Comparison of ENCODE assay signal across 8 mouse cellular contexts in genomic region chr6:53574097-53574496, GRCm38 (mm10).
A peak's percentile ranks its signal among the peaks of the same experiment; 100 is the strongest.
DNase-seq lines count a peak whose midpoint lies in the region; ATAC-seq and TF ChIP-seq lines count a peak whose summit lies in the region.
"Had no signal": no experiment of that assay in that cellular context is flagged by ENCODE, and none has a peak within 500 bp of the region (broad histone marks: within the 10 kb centered on the region; RNA-seq: fewer than 3 reads in every experiment).

No protein-coding gene starts in this region.

- no peak for TF ChIP-seq CTCF in left cerebral cortex, adult 2 months (IDR thresholded peaks at IDR 0.05)

- H3K4me3 ChIP-seq in left cerebral cortex, adult 2 months: peak overlapping the region; percentile 43
- peak overlapping the region; percentile 45 for H3K4me3 ChIP-seq in embryonic facial prominence, embryonic 15.5 days (replicated peaks)
- peak overlapping the region; percentile 40 for H3K4me3 ChIP-seq in hindbrain, embryonic 16.5 days (ENCODE audit: low read length)
- H3K4me3 ChIP-seq in neural tube, embryonic 14.5 days (ENCODE audit: low read depth, low read length): peak overlapping the region; percentile 24

- no peaks in the 10 kb centered on the region for H3K27me3 ChIP-seq in embryonic facial prominence, embryonic 15.5 days
- no peaks in the 10 kb centered on the region for H3K27me3 ChIP-seq in hindbrain, embryonic 16.5 days (replicated peaks; ENCODE audit: control insufficient read depth, insufficient read depth, low read length)
- H3K27me3 ChIP-seq in neural tube, embryonic 14.5 days (ENCODE audit: control insufficient read depth, insufficient read depth, low read length): no peaks in the 10 kb centered on the region
- H3K27me3 ChIP-seq: liver, embryonic 13.5 days had no signal

- ATAC-seq in embryonic facial prominence, embryonic 15.5 days (ENCODE audit: insufficient number of reproducible peaks, low FRiP score, low TSS enrichment, low read depth): no peak
- ATAC-seq in hindbrain, embryonic 16.5 days: no peak
- ATAC-seq in neural tube, embryonic 14.5 days (ENCODE audit: low read depth): no peak

- H3K4me2 ChIP-seq in embryonic facial prominence, embryonic 15.5 days (replicated peaks): peak overlapping the region; percentile 59
- H3K4me2 ChIP-seq in hindbrain, embryonic 16.5 days (ENCODE audit: low read length): peak overlapping the region; percentile 64
- H3K4me2 ChIP-seq in neural tube, embryonic 14.5 days (ENCODE audit: low read depth, low read length): peak overlapping the region; percentile 37; the same call in 1 of the 2 replicates

- 20% methylated on average over 12 of the region's 12 CpGs for WGBS in embryonic facial prominence, embryonic 15.5 days
- 24% methylated on average over 12 of the region's 12 CpGs for WGBS in hindbrain, embryonic 16.5 days
- 37% methylated on average over 12 of the region's 12 CpGs for WGBS in neural tube, embryonic 14.5 days

- intact Hi-C loops in left cerebral cortex, adult 2 months (cut with DNase I): loop anchor here (5.0 kb wide), 2 partner anchors 78 to 282 kb away; no protein-coding TSS in a partner anchor

- H3K36me3 ChIP-seq in embryonic facial prominence, embryonic 15.5 days: no peaks in the 10 kb centered on the region
- H3K36me3 ChIP-seq in hindbrain, embryonic 16.5 days (ENCODE audit: control insufficient read depth, insufficient read depth, low read length): no peaks in the 10 kb centered on the region
- no peaks in the 10 kb centered on the region for H3K36me3 ChIP-seq in neural tube, embryonic 14.5 days (ENCODE audit: control insufficient read depth, insufficient read depth, low read length)
- H3K36me3 ChIP-seq: liver, embryonic 13.5 days had no signal

- no peak for DNase-seq in left cerebral cortex, adult 2 months (ENCODE audit: extremely low spot score in 1 of 2, low spot score in 2 of 2)
- no peak for DNase-seq in left cerebral cortex, adult 18-20 months (ENCODE audit: low spot score in 2 of 2)
- no peak for DNase-seq in right cerebral cortex, postnatal 10 days (ENCODE audit: low spot score in 2 of 2)
- no peak for DNase-seq in B cell, adult 2 months
- DNase-seq: liver, embryonic 13.5 days had no signal

- no peaks in the 10 kb centered on the region for H3K9me3 ChIP-seq in embryonic facial prominence, embryonic 15.5 days (replicated peaks)
- no peaks in the 10 kb centered on the region for H3K9me3 ChIP-seq in hindbrain, embryonic 16.5 days (ENCODE audit: control insufficient read depth, low read length)
- H3K9me3 ChIP-seq in neural tube, embryonic 14.5 days (ENCODE audit: control insufficient read depth, low read length): no peaks in the 10 kb centered on the region
- H3K9me3 ChIP-seq: liver, embryonic 13.5 days had no signal

- H3K27ac ChIP-seq in left cerebral cortex, adult 2 months: peak overlapping the region; percentile 33; the same call in 1 of the 2 replicates
- H3K27ac ChIP-seq in embryonic facial prominence, embryonic 15.5 days (replicated peaks): peak overlapping the region; percentile 89
- no peak overlapping the region for H3K27ac ChIP-seq in hindbrain, embryonic 16.5 days (ENCODE audit: low read depth, low read length)
- H3K27ac ChIP-seq in neural tube, embryonic 14.5 days (ENCODE audit: low read depth, low read length): no peak overlapping the region
- H3K27ac ChIP-seq: liver, embryonic 13.5 days had no signal

- no peak overlapping the region for H3K9ac ChIP-seq in embryonic facial prominence, embryonic 15.5 days
- peak overlapping the region; percentile 55 for H3K9ac ChIP-seq in hindbrain, embryonic 16.5 days (ENCODE audit: low read depth, low read length)
- no peak overlapping the region; the same call in 1 of the 2 replicates for H3K9ac ChIP-seq in neural tube, embryonic 14.5 days (replicated peaks; ENCODE audit: low read depth, low read length)
- H3K9ac ChIP-seq: liver, embryonic 13.5 days had no signal

- peaks cover 43% of the 10 kb centered on the region for H3K4me1 ChIP-seq in embryonic facial prominence, embryonic 15.5 days
- H3K4me1 ChIP-seq in hindbrain, embryonic 16.5 days (ENCODE audit: control insufficient read depth, insufficient read depth, low read depth, low read length): peaks cover 5% of the 10 kb centered on the region; the same call in 1 of the 2 replicates
- peaks cover 6% of the 10 kb centered on the region for H3K4me1 ChIP-seq in neural tube, embryonic 14.5 days (ENCODE audit: control insufficient read depth, insufficient read depth, low read length)
- H3K4me1 ChIP-seq: liver, embryonic 13.5 days had no signal

Comparison
In these comparisons a context has a peak if more than half of its experiments do, and no peak if none do; other contexts are left out.
1. H3K27ac ChIP-seq: peak in left cerebral cortex, adult 2 months (single experiment) and embryonic facial prominence, embryonic 15.5 days (single experiment); none in hindbrain, embryonic 16.5 days (single experiment) and neural tube, embryonic 14.5 days (single experiment).
2. Peak in every context shown above with its lines, with median percentiles within 50 percentile points of each other: H3K4me3 ChIP-seq and H3K4me2 ChIP-seq.